Mouse (Mus musculus) lung, embryonic 16.5 days (tissue): ENCODE measurements around the gene Gsto2. TPM values are rescaled to one million over a fixed set of nuclear protein-coding genes. Genes with fewer than 3 reads are reported as not detected.

Experiments used
- ATAC-seq: fragments of 200-750 bp; cut with Nextera tagmentation; 2 replicates; pipeline ENCODE4 v1.8.0; 2017; ENCODE audit warnings: low read depth, mild to moderate bottlenecking, moderate library complexity
- H3K27ac ChIP-seq: fragments of 300-500 bp; sonication (generic); 2 replicates; pipeline ENCODE4 v1.5.1; 2014; ENCODE audit warnings: mild to moderate bottlenecking, control low read depth, low read length
- H3K27me3 ChIP-seq: fragments of 300-500 bp; sonication (generic); 2 replicates; pipeline ENCODE4 v1.6.1; 2014; ENCODE audit warnings: low read depth, low read length, mixed read lengths; ENCODE audit not compliant: control insufficient read depth, insufficient read depth
- H3K36me3 ChIP-seq: fragments of 300-500 bp; sonication (generic); 2 replicates; pipeline ENCODE4 v1.6.1; 2014; ENCODE audit warnings: low read length; ENCODE audit not compliant: control insufficient read depth, insufficient read depth
- H3K4me1 ChIP-seq: fragments of 300-500 bp; sonication (generic); replicated peaks from 2 replicates; pipeline ENCODE4 v1.6.1; 2014; ENCODE audit warnings: low read length, mixed read lengths; ENCODE audit not compliant: control insufficient read depth, insufficient read depth
- H3K4me2 ChIP-seq: fragments of 300-500 bp; sonication (generic); 2 replicates; pipeline ENCODE4 v1.6.1; 2014; ENCODE audit warnings: low read depth, low read length, control low read depth
- H3K4me3 ChIP-seq: fragments of 300-500 bp; sonication (generic); 2 replicates; pipeline ENCODE4 v1.5.1; 2014; ENCODE audit warnings: mild to moderate bottlenecking, low read length, control low read depth
- H3K9ac ChIP-seq: fragments of 300-500 bp; sonication (generic); 2 replicates; pipeline ENCODE4 v1.6.1; 2014; ENCODE audit warnings: low read length, control low read depth
- H3K9me3 ChIP-seq: fragments of 300-500 bp; sonication (generic); 2 replicates; pipeline ENCODE4 v1.6.1; 2016; ENCODE audit warnings: low read length; ENCODE audit not compliant: control insufficient read depth
- WGBS: fragments of 180-500 bp; shearing (Covaris S2); extraction: QIAGEN DNeasy Blood & Tissue Kit; methylation state at CpG from one replicate; pipeline ENCODE4 v1.1.7; 2014; 5-methylcytosine and 5-hydroxymethylcytosine counted together
- polyA plus RNA-seq: library from polyadenylated mRNA; unstranded; fragments of >200 nt; fragmentation: Nextera tagmentation; extraction: Ambion mirVana; gene quantifications from 2 replicates; pipeline ENCODE4 v1.2.1, GENCODE M21; 2015

Gene Gsto2
- polyA plus RNA-seq, 1 experiment from 2014 or later, result 1.2 TPM

DNA sequence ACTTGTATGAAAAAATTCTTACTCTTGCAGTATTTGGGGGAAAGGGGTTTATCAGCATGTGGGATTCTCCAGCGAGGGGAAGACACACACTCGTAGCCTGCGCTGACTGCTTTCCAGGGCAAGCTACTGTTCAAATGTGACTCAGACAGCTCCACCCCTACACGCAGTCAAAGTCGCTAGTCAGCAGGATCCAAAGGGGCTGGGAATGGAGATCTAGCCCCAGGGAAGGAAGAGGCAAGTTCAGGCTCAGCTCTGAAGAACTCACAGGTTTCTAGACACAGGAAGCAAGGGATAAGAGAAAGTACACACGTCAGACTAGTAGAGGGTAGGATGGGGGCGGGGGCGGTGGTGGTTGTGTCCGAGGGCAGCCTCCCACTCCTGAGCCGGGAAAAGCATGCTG is 35.2 kb downstream of the Gsto2 start:
- peaks cover 11% of the 10 kb centered on the region for H3K36me3 ChIP-seq
- H3K27me3 ChIP-seq, result no peaks in the 10 kb centered on the region
- H3K27ac ChIP-seq, result no peak overlapping the region
- no peak overlapping the region for H3K9ac ChIP-seq
- no peak overlapping the region for H3K4me3 ChIP-seq
- H3K4me2 ChIP-seq, result no peak overlapping the region
- ATAC-seq, result no peak
- peaks cover 23% of the 10 kb centered on the region for H3K4me1 ChIP-seq
- WGBS, result 77% methylated on average over 10 of the region's 10 CpGs
- H3K9me3 ChIP-seq, result no peaks in the 10 kb centered on the region

DNA sequence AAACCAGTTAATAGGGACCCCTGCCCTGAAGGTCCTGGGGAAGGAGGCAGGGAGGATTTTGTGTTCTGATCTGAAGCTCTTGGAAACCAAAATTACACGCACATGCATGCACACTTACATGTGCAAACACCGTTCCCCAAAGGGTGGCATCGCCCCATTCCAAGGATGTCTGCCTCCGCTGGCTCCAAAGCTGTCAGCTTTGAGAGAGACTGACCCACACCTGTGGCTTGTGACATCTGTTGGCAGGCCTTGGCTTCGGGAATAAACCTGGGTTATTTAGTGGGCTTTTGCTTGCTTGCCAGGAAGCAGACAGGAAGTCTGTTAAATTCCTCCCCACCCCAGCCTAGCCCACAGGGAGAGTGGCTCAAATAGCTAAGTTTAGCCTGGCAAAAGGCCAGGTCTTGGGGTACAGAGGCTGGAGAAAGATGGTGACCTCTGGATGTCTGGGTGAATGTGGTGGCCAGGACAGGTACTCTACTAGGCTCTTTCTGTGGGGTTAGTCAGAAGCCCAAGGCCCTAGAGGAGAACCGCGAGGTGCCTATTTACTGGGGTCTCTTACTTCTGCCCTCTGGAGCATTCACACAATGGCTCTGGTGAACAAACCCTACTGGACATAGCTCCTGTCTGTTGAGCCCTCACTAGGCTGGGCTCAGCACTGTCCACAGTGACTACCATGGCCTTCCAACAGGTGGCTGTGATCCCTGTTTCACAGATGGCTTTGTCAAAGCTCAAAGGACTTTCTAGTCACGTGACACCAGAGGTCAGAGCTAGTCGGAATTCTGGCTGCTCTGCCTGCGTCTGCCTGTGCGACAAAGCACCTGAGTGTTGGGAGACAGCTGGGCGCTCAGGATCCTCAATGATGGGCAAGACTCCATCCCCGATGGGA is 37.2 kb downstream of the Gsto2 start:
- Histone ChIP-seq H3K36me3 (peaks cover under 1% of the 10 kb centered on the region), H3K4me2 (no peak overlapping the region), H3K27ac (peak overlapping the region; percentile 57), H3K9ac (no peak overlapping the region), H3K4me1 (peaks cover 26% of the 10 kb centered on the region), H3K4me3 (no peak overlapping the region), H3K27me3 (no peaks in the 10 kb centered on the region), H3K9me3 (no peaks in the 10 kb centered on the region)
- ATAC-seq, result peak; percentile 55
- WGBS, result 49% methylated on average over 13 of the region's 13 CpGs

DNA sequence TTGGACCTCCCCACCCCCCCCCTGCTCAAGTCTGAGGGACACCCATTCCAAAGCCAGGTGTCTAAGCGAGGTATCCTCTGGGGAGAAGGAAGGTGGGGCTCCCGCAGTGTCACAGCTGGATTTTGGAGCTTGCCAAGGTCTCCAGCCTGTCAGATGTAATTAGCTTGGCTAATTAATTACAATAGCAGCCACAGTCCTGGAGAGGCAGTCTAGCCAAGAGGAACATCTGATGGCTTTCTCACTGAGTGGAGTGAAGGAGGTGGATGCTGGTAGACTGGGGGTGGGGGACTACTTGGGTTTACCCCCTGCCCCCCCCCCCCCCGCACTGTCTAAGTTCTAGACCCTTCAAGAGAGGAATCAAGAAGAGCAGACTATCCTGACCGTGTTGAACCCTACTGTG is 38.3 kb downstream of the Gsto2 start:
- no peaks in the 10 kb centered on the region for H3K9me3 ChIP-seq
- no peak for ATAC-seq
- no peak overlapping the region for H3K27ac ChIP-seq
- H3K4me3 ChIP-seq, result no peak overlapping the region
- 74% methylated on average over 4 of the region's 4 CpGs for WGBS
- no peaks in the 10 kb centered on the region for H3K27me3 ChIP-seq
- H3K9ac ChIP-seq, result no peak overlapping the region
- H3K4me2 ChIP-seq, result no peak overlapping the region
- no peaks in the 10 kb centered on the region for H3K36me3 ChIP-seq
- peaks cover 27% of the 10 kb centered on the region for H3K4me1 ChIP-seq

DNA sequence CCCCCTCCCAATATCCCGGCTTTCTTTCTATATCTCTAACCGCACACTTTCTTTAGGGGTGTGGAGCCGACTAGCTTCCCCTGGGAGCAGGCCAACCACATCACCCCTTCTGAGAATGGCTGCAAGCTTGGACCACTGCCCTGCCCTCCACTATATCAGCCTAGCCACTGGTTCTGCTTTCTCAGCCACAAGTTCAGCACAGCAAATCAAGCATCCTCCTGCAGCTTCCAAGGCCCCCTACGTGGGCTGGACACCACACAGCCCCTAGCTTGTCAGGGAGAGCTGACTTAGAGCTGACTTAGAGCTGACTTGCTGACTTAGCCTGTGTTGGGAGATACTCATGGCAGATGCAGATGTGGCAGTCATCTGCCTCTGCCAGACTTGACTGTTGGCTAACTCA is 39.7 kb downstream of the Gsto2 start:
- Histone ChIP-seq H3K4me1 (peaks cover 39% of the 10 kb centered on the region), H3K27ac (no peak overlapping the region), H3K9me3 (no peaks in the 10 kb centered on the region), H3K36me3 (no peaks in the 10 kb centered on the region), H3K4me3 (no peak overlapping the region), H3K4me2 (no peak overlapping the region), H3K9ac (no peak overlapping the region), H3K27me3 (no peaks in the 10 kb centered on the region)
- no peak for ATAC-seq
- WGBS, result 59% methylated on average over 4 of the region's 4 CpGs

DNA sequence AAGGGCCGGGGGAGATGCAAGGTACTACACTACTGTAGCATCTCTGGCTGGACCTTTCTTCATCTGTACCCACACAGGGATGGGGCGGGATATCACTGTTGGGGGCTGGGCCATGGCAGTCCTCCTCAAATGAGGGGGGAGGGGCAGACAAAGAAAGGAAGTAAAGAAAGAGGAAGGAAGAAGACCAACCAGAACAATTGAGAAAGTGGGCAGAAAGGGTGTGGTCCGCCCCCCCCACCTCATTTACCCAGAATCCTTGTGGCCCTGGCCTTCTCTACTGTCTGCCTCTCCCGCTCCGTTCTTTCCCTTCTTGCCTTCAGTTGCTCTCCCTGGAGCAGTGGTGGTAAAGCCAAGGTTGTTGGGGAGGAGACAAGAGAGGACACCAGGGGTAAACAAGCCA is 40.3 kb downstream of the Gsto2 start:
- Histone ChIP-seq H3K27me3 (no peaks in the 10 kb centered on the region), H3K4me3 (no peak overlapping the region), H3K9ac (no peak overlapping the region), H3K4me1 (peaks cover 43% of the 10 kb centered on the region), H3K36me3 (no peaks in the 10 kb centered on the region), H3K9me3 (no peaks in the 10 kb centered on the region), H3K4me2 (no peak overlapping the region), H3K27ac (no peak overlapping the region)
- no peak for ATAC-seq
- 79% methylated on average over 5 of the region's 5 CpGs for WGBS

DNA sequence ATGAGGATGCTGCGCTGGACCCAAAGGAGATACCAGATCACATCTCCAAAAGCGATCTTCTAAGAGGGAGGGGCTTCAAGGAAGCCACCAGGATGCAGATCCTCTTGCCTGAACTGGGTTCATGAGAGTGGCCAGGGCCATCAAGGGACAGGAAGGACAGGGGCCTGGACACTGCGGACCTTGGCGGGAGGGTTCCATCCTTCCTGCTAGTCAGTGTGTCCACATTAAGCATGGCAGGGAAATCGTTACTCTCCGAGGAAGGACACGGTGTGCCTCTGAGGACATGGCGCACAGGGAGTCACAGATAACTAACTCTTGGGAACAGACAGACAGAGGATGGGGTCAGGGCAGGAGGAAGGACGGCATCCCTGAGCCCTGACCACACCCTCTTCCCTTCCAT is 42.3 kb downstream of the Gsto2 start:
- no peak overlapping the region for H3K4me2 ChIP-seq
- no peak overlapping the region for H3K4me3 ChIP-seq
- no peaks in the 10 kb centered on the region for H3K27me3 ChIP-seq
- no peaks in the 10 kb centered on the region for H3K36me3 ChIP-seq
- H3K4me1 ChIP-seq, result peaks cover 33% of the 10 kb centered on the region
- H3K27ac ChIP-seq, result no peak overlapping the region
- no peak for ATAC-seq
- WGBS, result 81% methylated on average over 9 of the region's 9 CpGs
- no peak overlapping the region for H3K9ac ChIP-seq
- H3K9me3 ChIP-seq, result no peaks in the 10 kb centered on the region

DNA sequence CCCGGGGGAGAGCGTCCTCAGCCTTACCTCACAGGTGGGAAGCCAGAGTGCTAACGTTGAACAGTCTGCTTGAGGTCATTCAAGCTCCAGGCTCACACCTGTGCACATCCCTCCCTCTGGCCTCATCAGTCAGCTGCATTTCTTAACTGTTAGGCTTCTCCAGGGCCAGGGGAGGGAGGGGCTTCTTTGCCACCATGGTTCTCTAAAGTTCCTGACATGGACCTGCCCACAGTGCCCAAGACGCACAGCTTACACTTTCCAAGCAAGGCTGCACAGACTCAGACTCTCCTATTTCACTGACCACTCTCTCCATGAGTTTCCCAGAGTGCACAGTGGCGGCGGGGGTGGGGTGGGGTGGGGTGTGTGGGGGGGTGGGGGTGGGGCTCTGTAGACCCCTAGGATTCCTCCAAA is 43.6 kb downstream of the Gsto2 start:
- ATAC-seq, result peak; percentile 39; the same call in 1 of the 2 replicates
- H3K4me1 ChIP-seq, result peaks cover 27% of the 10 kb centered on the region
- H3K9ac ChIP-seq, result no peak overlapping the region
- no peaks in the 10 kb centered on the region for H3K27me3 ChIP-seq
- peak overlapping the region; percentile 37; the same call in 1 of the 2 replicates for H3K4me2 ChIP-seq
- WGBS, result 21% methylated on average over 6 of the region's 6 CpGs
- H3K4me3 ChIP-seq, result no peak overlapping the region
- H3K36me3 ChIP-seq, result no peaks in the 10 kb centered on the region
- H3K27ac ChIP-seq, result peak overlapping the region; percentile 39; the same call in 1 of the 2 replicates
- no peaks in the 10 kb centered on the region for H3K9me3 ChIP-seq

DNA sequence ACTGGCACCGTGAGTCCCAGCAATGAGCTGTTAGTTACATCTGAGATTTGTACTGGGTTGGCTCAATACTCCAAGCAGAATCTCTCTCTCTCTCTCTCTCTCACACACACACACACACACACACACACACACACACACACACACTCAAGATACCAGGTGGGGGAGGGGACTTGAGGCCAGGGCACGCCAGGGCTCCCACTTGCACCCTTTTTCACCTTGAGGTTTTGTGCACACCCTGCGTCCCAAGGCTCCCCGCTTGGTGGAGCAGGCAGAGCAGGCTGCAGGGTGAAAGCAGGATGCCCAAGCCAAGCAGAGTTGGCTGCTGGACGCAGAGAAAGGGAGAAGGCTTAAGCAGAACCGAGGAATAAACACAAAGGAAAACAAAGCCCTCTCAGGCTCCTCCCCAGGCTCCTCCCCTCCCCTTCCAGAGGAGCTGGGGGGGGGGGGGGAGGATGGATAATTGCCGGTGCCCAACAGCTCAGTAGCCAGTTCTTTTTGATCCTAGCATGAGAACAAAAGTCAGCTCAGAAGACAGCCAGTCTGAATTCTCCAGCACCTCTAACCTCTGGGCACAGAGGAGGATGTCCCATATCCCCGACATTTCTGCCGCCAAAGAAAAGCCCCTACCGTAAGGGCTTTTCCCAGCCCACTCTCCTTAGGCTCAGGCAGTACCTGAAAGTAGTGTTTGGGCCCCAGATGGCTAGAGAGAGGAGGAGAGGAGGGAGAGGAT is 44.2 kb downstream of the Gsto2 start:
- Histone ChIP-seq H3K36me3 (no peaks in the 10 kb centered on the region), H3K4me3 (peak overlapping the region; percentile 21), H3K4me2 (peak overlapping the region; percentile 37), H3K4me1 (peaks cover 27% of the 10 kb centered on the region), H3K27me3 (no peaks in the 10 kb centered on the region), H3K27ac (peak overlapping the region; percentile 39), H3K9me3 (no peaks in the 10 kb centered on the region), H3K9ac (peak overlapping the region; percentile 34)
- 8% methylated on average over 10 of the region's 10 CpGs for WGBS
- peak; percentile 75 for ATAC-seq

DNA sequence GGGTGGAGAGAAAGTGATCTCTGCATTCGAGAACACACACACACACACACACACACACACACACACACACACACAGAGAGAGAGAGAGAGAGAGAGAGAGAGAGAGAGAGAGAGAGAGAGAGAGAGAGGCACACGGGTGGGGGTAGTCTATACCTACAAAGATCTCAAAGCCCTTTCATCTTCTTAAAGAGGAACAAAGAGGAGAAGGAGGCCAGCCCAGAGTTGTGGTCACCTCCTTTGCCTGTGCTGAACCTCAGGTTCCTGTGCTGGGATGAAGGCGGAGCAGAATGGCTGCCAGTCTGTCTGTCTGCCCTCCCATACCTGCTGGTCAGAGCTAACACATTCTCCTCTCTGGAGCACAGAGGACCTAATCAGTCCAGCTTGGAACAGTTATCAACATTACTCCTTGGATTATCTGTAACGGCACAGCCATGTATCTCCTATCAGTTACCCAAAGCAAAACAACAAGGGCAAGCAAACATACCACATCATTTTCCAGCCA is 44.8 kb downstream of the Gsto2 start:
- Histone ChIP-seq H3K36me3 (no peaks in the 10 kb centered on the region), H3K4me2 (no peak overlapping the region; the same call in 1 of the 2 replicates), H3K4me3 (no peak overlapping the region), H3K27ac (peak overlapping the region; percentile 10; the same call in 1 of the 2 replicates), H3K9me3 (no peaks in the 10 kb centered on the region), H3K9ac (no peak overlapping the region; the same call in 1 of the 2 replicates), H3K27me3 (no peaks in the 10 kb centered on the region), H3K4me1 (peaks cover 24% of the 10 kb centered on the region)
- ATAC-seq, result no peak
- 31% methylated on average over 4 of the region's 4 CpGs for WGBS
